Mouse (Mus musculus) MEL (cell line): ENCODE data around the gene Klk1b4. TPM values are rescaled to one million over a fixed set of nuclear protein-coding genes. Genes with fewer than 3 reads are reported as not detected.
"Not testable (repeated sequence)": the region's sequence is repeated elsewhere in the genome, so short reads cannot be mapped to it uniquely, and the experiment has no call there.

Experiments
- DNase-seq: peaks from one replicate; pipeline ENCODE4 v3.0.0; 2011; ENCODE audit warnings: low read depth, low spot score
- H3K27ac ChIP-seq: 2 replicates; pipeline ENCODE4 v1.5.1; 2012; ENCODE audit warnings: low read depth, mild to moderate bottlenecking, control low read depth, low read length, moderate library complexity; ENCODE audit not compliant: control insufficient read depth
- H3K27me3 ChIP-seq, 2 experiments: fragments of 150-350 bp in 1 of 2; sonication (generic) in 1 of 2; 2 replicates each; pipeline ENCODE4 v1.6.1; 2012; ENCODE audit warnings: low read length in 2 of 2, mild to moderate bottlenecking in 2 of 2, improper control_type of control experiment in 1 of 2, moderate library complexity in 1 of 2; ENCODE audit not compliant: insufficient read depth in 2 of 2, control insufficient read depth in 1 of 2
- H3K36me3 ChIP-seq, 2 experiments: 2 replicates each; pipeline ENCODE4 v1.6.1; 2012 to 2014; ENCODE audit warnings: low read length in 2 of 2, improper control_type of control experiment in 1 of 2, inconsistent platforms in 1 of 2, mild to moderate bottlenecking in 1 of 2; ENCODE audit not compliant: insufficient read depth in 2 of 2, control insufficient read depth in 1 of 2
- H3K4me1 ChIP-seq, 2 experiments: fragments of 150-350 bp in 1 of 2; sonication (generic) in 1 of 2; 2 replicates each; pipeline ENCODE4 v1.6.1; 2012; ENCODE audit warnings: low read length in 2 of 2, improper control_type of control experiment in 1 of 2, mild to moderate bottlenecking in 1 of 2; ENCODE audit not compliant: insufficient read depth in 2 of 2, control insufficient read depth in 1 of 2
- H3K4me3 ChIP-seq, 2 experiments: fragments of 150-350 bp in 1 of 2; sonication (generic) in 1 of 2; 2 replicates each; pipeline ENCODE4 v1.5.1; 2012; ENCODE audit warnings: low read depth in 2 of 2, low read length in 2 of 2, mild to moderate bottlenecking in 2 of 2, moderate library complexity in 2 of 2, control low read depth in 1 of 2, improper control_type of control experiment in 1 of 2; ENCODE audit not compliant: control insufficient read depth in 1 of 2, insufficient read depth in 1 of 2
- H3K79me2 ChIP-seq: 2 replicates; pipeline ENCODE4 v1.6.1; 2012; ENCODE audit warnings: mild to moderate bottlenecking, low read length, moderate library complexity; ENCODE audit not compliant: control insufficient read depth, poor library complexity, insufficient read depth
- H3K9ac ChIP-seq: 2 replicates; pipeline ENCODE4 v1.6.1; 2012; ENCODE audit warnings: low read depth, mild to moderate bottlenecking, control low read depth, low read length, moderate library complexity; ENCODE audit not compliant: control insufficient read depth, poor library complexity, severe bottlenecking
- H3K9me3 ChIP-seq: fragments of 150-350 bp; sonication (generic); replicated peaks from 2 replicates; pipeline ENCODE4 v1.6.1; 2012; ENCODE audit warnings: mild to moderate bottlenecking, low read length, improper control_type of control experiment, moderate library complexity; ENCODE audit not compliant: insufficient read depth
- BHLHE40 ChIP-seq: IDR thresholded peaks from 2 replicates; pipeline ENCODE4 v1.6.1; 2012; ENCODE audit warnings: low read depth, mild to moderate bottlenecking, inconsistent platforms, low read length, improper control_type of control experiment, borderline replicate concordance
- CHD2 ChIP-seq: IDR thresholded peaks from 2 replicates; pipeline ENCODE4 v1.6.1; 2011; ENCODE audit warnings: low read length, improper control_type of control experiment
- CTCF ChIP-seq, 3 experiments: IDR thresholded peaks in 2 of 3; conservative IDR thresholded peaks in 1 of 3; 2 replicates each; pipeline ENCODE4 v1.5.1; 2011 to 2012; ENCODE audit warnings: low read length in 3 of 3, low read depth in 2 of 3, mild to moderate bottlenecking in 2 of 3, improper control_type of control experiment in 1 of 3, inconsistent platforms in 1 of 3, mixed read lengths in 1 of 3, moderate library complexity in 1 of 3; ENCODE audit not compliant: control insufficient read depth in 1 of 3, insufficient read depth in 1 of 3, poor library complexity in 1 of 3, severe bottlenecking in 1 of 3
- E2F4 ChIP-seq: IDR thresholded peaks from 2 replicates; pipeline ENCODE4 v1.6.1; 2011; ENCODE audit warnings: low read depth, low read length, improper control_type of control experiment, borderline replicate concordance
- ELF1 ChIP-seq: IDR thresholded peaks from 2 replicates; pipeline ENCODE4 v1.6.1; 2014; ENCODE audit warnings: low read depth, mild to moderate bottlenecking, inconsistent platforms, low read length, improper control_type of control experiment, moderate library complexity
- EP300 ChIP-seq, 2 experiments: IDR thresholded peaks; 2 replicates each; pipeline ENCODE4 v1.6.1; 2011; ENCODE audit warnings: improper control_type of control experiment in 2 of 2, low read length in 2 of 2, low read depth in 1 of 2, mild to moderate bottlenecking in 1 of 2
- GABPA ChIP-seq: IDR thresholded peaks from 2 replicates; pipeline ENCODE4 v1.6.1; 2012; ENCODE audit warnings: low read depth, mild to moderate bottlenecking, inconsistent platforms, low read length, improper control_type of control experiment, moderate library complexity
- GATA1 ChIP-seq: IDR thresholded peaks from 2 replicates; pipeline ENCODE4 v1.6.1; 2011; ENCODE audit warnings: low read depth, low read length, improper control_type of control experiment
- JUND ChIP-seq: IDR thresholded peaks from 2 replicates; pipeline ENCODE4 v1.6.1; 2011; ENCODE audit warnings: low read depth, mild to moderate bottlenecking, improper control_type of control experiment, low read length
- KAT2A ChIP-seq: conservative IDR thresholded peaks from 2 replicates; pipeline ENCODE4 v1.6.1; 2012; ENCODE audit warnings: low read depth, low read length, improper control_type of control experiment, inconsistent platforms
- MAFK ChIP-seq: IDR thresholded peaks from 2 replicates; pipeline ENCODE4 v1.6.1; 2011; ENCODE audit warnings: low read depth, mild to moderate bottlenecking, low read length, improper control_type of control experiment, borderline replicate concordance
- MAX ChIP-seq: IDR thresholded peaks from 2 replicates; pipeline ENCODE4 v1.6.1; 2011; ENCODE audit warnings: low read length, improper control_type of control experiment
- RAD21 ChIP-seq: IDR thresholded peaks from 2 replicates; pipeline ENCODE4 v1.6.1; 2011; ENCODE audit warnings: mild to moderate bottlenecking, low read depth, low read length, improper control_type of control experiment
- TCF12 ChIP-seq: IDR thresholded peaks from 2 replicates; pipeline ENCODE4 v1.6.1; 2014; ENCODE audit warnings: low read depth, mild to moderate bottlenecking, inconsistent platforms, low read length, improper control_type of control experiment, moderate library complexity
- USF2 ChIP-seq, 2 experiments: IDR thresholded peaks; 2 replicates each; pipeline ENCODE4 v1.6.1; 2011 to 2012; ENCODE audit warnings: improper control_type of control experiment in 2 of 2, low read length in 2 of 2, borderline replicate concordance in 1 of 2, inconsistent platforms in 1 of 2, low read depth in 1 of 2, mild to moderate bottlenecking in 1 of 2; ENCODE audit not compliant: insufficient read depth in 1 of 2
- ZMIZ1 ChIP-seq: IDR thresholded peaks from 2 replicates; pipeline ENCODE4 v1.6.1; 2012; ENCODE audit warnings: low read depth, mild to moderate bottlenecking, inconsistent platforms, low read length, improper control_type of control experiment, moderate library complexity
- ZNF384 ChIP-seq: IDR thresholded peaks from 2 replicates; pipeline ENCODE4 v1.6.1; 2012; ENCODE audit warnings: low read depth, mild to moderate bottlenecking, inconsistent platforms, low read length, improper control_type of control experiment
- polyA plus RNA-seq, 2 experiments: library from polyadenylated mRNA; stranded (reverse) in 1 of 2; unstranded in 1 of 2; fragments of >175 nt in 1 of 2; fragments of >200 nt in 1 of 2; gene quantifications; 2 replicates each; pipeline versions ENCODE4 v1.2.1 to v1.2.4; 2012; ENCODE audit warnings: low replicate concordance in 2 of 2, low read depth in 1 of 2; ENCODE audit not compliant: insufficient read length in 2 of 2, insufficient read depth in 1 of 2, missing spikeins in 1 of 2
- total RNA-seq: library from RNA; depleted of rRNA; stranded (reverse); fragments of 300-350 nt; gene quantifications from 2 replicates; pipeline ENCODE4 v1.2.3, GENCODE M21; 2012; rRNA removed

The Klk1b4 gene
- total RNA-seq (not detected in 2 replicates), polyA plus RNA-seq (not detected)

GRCm38 (mm10) chr7:44207135-44207534 lies at the start of gene Klk1b4:
Gene Klk1b4 (plus strand): TSS chr7:44207435.
- DNase-seq, H3K4me1 ChIP-seq, H3K36me3 ChIP-seq, H3K27me3 ChIP-seq, H3K9me3 ChIP-seq, H3K4me3 ChIP-seq, H3K79me2 ChIP-seq, H3K27ac ChIP-seq, H3K9ac ChIP-seq: not testable (repeated sequence)

- Histone ChIP-seq H3K9me3 (no peaks in the 10 kb centered on the region), H3K4me3 (no peak overlapping the region), H3K27ac (no peak overlapping the region), H3K4me1 (no peaks in the 10 kb centered on the region), H3K9ac (no peak overlapping the region), H3K27me3 (no peaks in the 10 kb centered on the region), H3K36me3 (no peaks in the 10 kb centered on the region), H3K79me2 (no peaks in the 10 kb centered on the region)
- no peak for DNase-seq
- TF ChIP-seq KAT2A (no peak), CTCF (IDR thresholded peaks at IDR 0.05 in 2 of 3, conservative IDR thresholded peaks at IDR 0.05 in 1 of 3; ENCODE audit: control insufficient read depth in 1 of 3, insufficient read depth in 1 of 3, low read depth in 2 of 3, low read length in 3 of 3, poor library complexity in 1 of 3, severe bottlenecking in 1 of 3) (no peak), CHD2 (no peak), ELF1 (no peak), MAFK (no peak), GATA1 (no peak), ZMIZ1 (no peak), MAX (no peak), EP300 (IDR thresholded peaks at IDR 0.05; ENCODE audit: low read depth in 1 of 2, low read length in 2 of 2) (no peak), E2F4 (no peak), USF2 (IDR thresholded peaks at IDR 0.05; ENCODE audit: borderline replicate concordance in 1 of 2, insufficient read depth in 1 of 2, low read depth in 1 of 2, low read length in 2 of 2) (no peak), TCF12 (no peak), RAD21 (no peak), GABPA (no peak), BHLHE40 (no peak), JUND (no peak), ZNF384 (no peak)
These were observed 27.8 kb upstream of the Klk1b4 start for GRCm38 (mm10) chr7:44179299-44180045.

GRCm38 (mm10) chr7:44186516-44186915 lies 20.7 kb upstream of the Klk1b4 start:
- H3K9me3 ChIP-seq, H3K4me1 ChIP-seq, H3K4me3 ChIP-seq, H3K27me3 ChIP-seq, H3K27ac ChIP-seq, H3K9ac ChIP-seq, H3K36me3 ChIP-seq, H3K79me2 ChIP-seq, DNase-seq: not testable (repeated sequence)

GRCm38 (mm10) chr7:44187936-44188335 lies 19.3 kb upstream of the Klk1b4 start, which contains the start of gene Klk1b24:
Gene Klk1b24 (plus strand): TSS chr7:44188236.
- H3K36me3 ChIP-seq, H3K27ac ChIP-seq, H3K4me3 ChIP-seq: not testable (repeated sequence)

More at GRCm38 (mm10) chr7:44187936-44188335, 19.3 kb upstream of the Klk1b4 start, which contains the start of gene Klk1b24:
- not testable (repeated sequence) for H3K9ac ChIP-seq, H3K9me3 ChIP-seq, H3K79me2 ChIP-seq, H3K27me3 ChIP-seq, H3K4me1 ChIP-seq, DNase-seq
